Mouse (Mus musculus) cerebellum, adult 18-20 months (tissue): ENCODE results near the gene Epb41l2.

ENCODE experiments used
- DNase-seq, 2 experiments: peaks; one replicate each; pipeline ENCODE4 v3.0.0; 2021

Gene Epb41l2

GRCm38 (mm10) chr10:25365708-25366107, 6.1 kb downstream of the Epb41l2 start:
- DNase-seq, result no peak

GRCm38 (mm10) chr10:25366691-25367090, 7.1 kb downstream of the Epb41l2 start:
- no peak for DNase-seq

- DNase-seq, result no peak
These were observed 9.3 kb downstream of the Epb41l2 start for GRCm38 (mm10) chr10:25368928-25369327.

- no peak for DNase-seq
These were observed 10.1 kb downstream of the Epb41l2 start for GRCm38 (mm10) chr10:25369691-25370090.

- DNase-seq, result no peak
These were observed 11.7 kb downstream of the Epb41l2 start for GRCm38 (mm10) chr10:25371336-25371735.

GRCm38 (mm10) chr10:25371915-25372371, 12.3 kb downstream of the Epb41l2 start:
- no peak for DNase-seq

GRCm38 (mm10) chr10:25372510-25373148, 13.0 kb downstream of the Epb41l2 start:
- DNase-seq, result no peak

GRCm38 (mm10) chr10:25375036-25375435, 15.4 kb downstream of the Epb41l2 start:
- no peak for DNase-seq

GRCm38 (mm10) chr10:25380746-25381481, 21.3 kb downstream of the Epb41l2 start:
- DNase-seq, result no peak

- no peak for DNase-seq
These were observed 22.4 kb downstream of the Epb41l2 start for GRCm38 (mm10) chr10:25381951-25382350.

- DNase-seq, result no peak
These were observed 23.6 kb downstream of the Epb41l2 start for GRCm38 (mm10) chr10:25383171-25383570.

- DNase-seq, result no peak
These were observed 24.8 kb downstream of the Epb41l2 start for GRCm38 (mm10) chr10:25384391-25384790.

GRCm38 (mm10) chr10:25385811-25386580, 26.4 kb downstream of the Epb41l2 start:
- DNase-seq, result no peak

- DNase-seq, result no peak
These were observed 27.3 kb downstream of the Epb41l2 start for GRCm38 (mm10) chr10:25386868-25387267.

GRCm38 (mm10) chr10:25387268-25387667, 27.7 kb downstream of the Epb41l2 start:
- no peak for DNase-seq

GRCm38 (mm10) chr10:25392786-25393185, 33.2 kb downstream of the Epb41l2 start:
- no peak for DNase-seq

GRCm38 (mm10) chr10:25393721-25394120, 34.1 kb downstream of the Epb41l2 start:
- no peak for DNase-seq

- DNase-seq, result no peak
These were observed 35.8 kb downstream of the Epb41l2 start for GRCm38 (mm10) chr10:25395236-25395886.

- no peak for DNase-seq
These were observed 37.3 kb downstream of the Epb41l2 start for GRCm38 (mm10) chr10:25396859-25397258.

GRCm38 (mm10) chr10:25397767-25398690, 38.4 kb downstream of the Epb41l2 start:
- no peak for DNase-seq

- DNase-seq, result no peak
These were observed 39.4 kb downstream of the Epb41l2 start for GRCm38 (mm10) chr10:25399016-25399415.

- DNase-seq, result no peak
These were observed 40.5 kb downstream of the Epb41l2 start for GRCm38 (mm10) chr10:25400076-25400475.
